Mouse (Mus musculus) gonadal fat pad, adult 2 months (tissue): ENCODE measurements at regions not wholly inside any gene's neighbourhood (a gene's known extent, or its start where the extent isn't known, plus 50 kb on each side); places are given as distances from the start of the nearest gene placed in this dataset.
A peak's percentile ranks its signal among the peaks of the same experiment; 100 is the strongest.

ENCODE experiments used
- DNase-seq: peaks from one replicate; pipeline ENCODE4 v3.0.0-alpha.2; 2012; ENCODE audit warnings: low read depth

GRCm38 (mm10) chr1:125488915-125489730, 53.6 kb upstream of the Actr3 start:
- no peak for DNase-seq

- no peak for DNase-seq
These were observed 55.5 kb upstream of the Actr3 start for GRCm38 (mm10) chr1:125491014-125491413.

GRCm38 (mm10) chr1:125494598-125494997, 59.1 kb upstream of the Actr3 start:
- DNase-seq: no peak

- DNase-seq: no peak
These were observed 60.0 kb upstream of the Actr3 start for GRCm38 (mm10) chr1:125495320-125496083.

- peak; percentile 22 for DNase-seq
These were observed 61.5 kb upstream of the Actr3 start for GRCm38 (mm10) chr1:125497006-125497405.

- no peak for DNase-seq
These were observed 58.4 kb upstream of the Slc35f5 start for GRCm38 (mm10) chr1:125501964-125502517.

- DNase-seq: no peak
These were observed 56.5 kb upstream of the Slc35f5 start for GRCm38 (mm10) chr1:125503878-125504277.

GRCm38 (mm10) chr1:125507786-125508514, 52.4 kb upstream of the Slc35f5 start:
- DNase-seq: no peak

GRCm38 (mm10) chr1:125508594-125509257, 51.7 kb upstream of the Slc35f5 start:
- no peak for DNase-seq
